Mouse (Mus musculus): ENCODE measurements at regions not wholly inside any gene's neighbourhood (a gene's known extent, or its start where the extent isn't known, plus 50 kb on each side); places are given as distances from the start of the nearest gene placed in this dataset.

DNA sequence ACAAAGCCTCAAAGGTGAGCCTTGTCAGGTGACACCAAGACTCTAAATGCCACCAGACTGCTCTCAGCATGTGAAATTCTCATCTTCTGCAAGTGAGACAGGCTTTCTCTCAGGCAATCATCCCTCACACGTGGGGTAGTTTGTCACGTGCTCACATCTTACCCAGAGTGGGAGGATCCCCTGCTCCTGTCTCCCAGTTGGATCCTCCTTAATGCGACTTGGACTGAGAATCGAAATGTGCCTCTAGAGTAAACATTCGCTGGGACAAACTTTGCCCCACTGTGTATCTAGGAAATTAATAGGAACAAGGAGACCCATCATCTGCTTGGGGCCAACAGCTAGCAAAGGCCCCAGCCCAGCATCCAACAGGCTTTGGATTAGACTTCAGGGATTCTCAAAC is 94.5 kb upstream of the Zfp703 start:
- no peak for DNase-seq (ENCODE audit: low spot score)
- H3K27me3 ChIP-seq (ENCODE audit: insufficient read depth, low read length): peaks cover 54% of the 10 kb centered on the region
- H3K9me3 ChIP-seq (replicated peaks): no peaks in the 10 kb centered on the region
- H3K4me3 ChIP-seq (ENCODE audit: low read depth, low read length): no peak overlapping the region
- no peaks in the 10 kb centered on the region for H3K4me1 ChIP-seq (ENCODE audit: insufficient read depth, low read depth, low read length)
- ATAC-seq (ENCODE audit: extremely low read depth, insufficient number of reproducible peaks, low FRiP score, poor library complexity, severe bottlenecking): no peak
- TF ChIP-seq TAL1 (conservative IDR thresholded peaks at IDR 0.05; ENCODE audit: low read depth, low read length) (no peak), GATA2 (IDR thresholded peaks at IDR 0.05; ENCODE audit: borderline replicate concordance, low read depth, low read length) (no peak), POLR2AphosphoS5 (IDR thresholded peaks at IDR 0.05; ENCODE audit: insufficient replicate concordance, low read depth, low read length) (no peak), CTCF (IDR thresholded peaks at IDR 0.05; ENCODE audit: low read depth, low read length) (no peak), GATA1 (IDR thresholded peaks at IDR 0.05; ENCODE audit: borderline replicate concordance, low read length) (no peak)
- no peaks in the 10 kb centered on the region for H3K36me3 ChIP-seq (replicated peaks)

DNA sequence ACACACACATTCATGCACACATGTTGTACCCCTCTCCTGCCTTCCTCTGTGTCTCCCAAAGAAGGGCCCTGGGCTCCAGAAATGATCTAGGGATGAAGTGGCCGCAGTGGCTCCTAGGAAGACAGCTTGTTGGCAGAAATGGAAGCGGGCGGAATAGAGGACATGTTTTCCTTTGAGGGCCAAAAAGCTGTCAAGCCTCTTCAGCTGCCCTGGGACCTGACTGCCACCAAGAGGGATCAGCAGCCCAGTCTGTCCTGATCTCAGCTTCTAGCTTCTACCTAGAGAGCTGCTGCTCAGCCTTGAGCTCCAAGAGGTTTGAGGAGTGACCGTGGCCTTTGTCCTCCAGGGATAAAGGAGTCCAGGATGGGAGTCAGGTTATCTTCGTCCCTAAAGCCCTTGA is 93.8 kb upstream of the Zfp703 start:
- Histone ChIP-seq H3K36me3 (replicated peaks) (no peaks in the 10 kb centered on the region), H3K27me3 (ENCODE audit: insufficient read depth, low read length) (peaks cover 50% of the 10 kb centered on the region), H3K4me3 (ENCODE audit: low read depth, low read length) (no peak overlapping the region), H3K4me1 (ENCODE audit: insufficient read depth, low read depth, low read length) (no peaks in the 10 kb centered on the region), H3K9me3 (replicated peaks) (no peaks in the 10 kb centered on the region)
- ATAC-seq (ENCODE audit: extremely low read depth, insufficient number of reproducible peaks, low FRiP score, poor library complexity, severe bottlenecking) (no peak), DNase-seq (ENCODE audit: low spot score) (no peak)
- TF ChIP-seq GATA1 (IDR thresholded peaks at IDR 0.05; ENCODE audit: borderline replicate concordance, low read length) (no peak), POLR2AphosphoS5 (IDR thresholded peaks at IDR 0.05; ENCODE audit: insufficient replicate concordance, low read depth, low read length) (no peak), GATA2 (IDR thresholded peaks at IDR 0.05; ENCODE audit: borderline replicate concordance, low read depth, low read length) (no peak), TAL1 (conservative IDR thresholded peaks at IDR 0.05; ENCODE audit: low read depth, low read length) (no peak), CTCF (IDR thresholded peaks at IDR 0.05; ENCODE audit: low read depth, low read length) (no peak)

DNA sequence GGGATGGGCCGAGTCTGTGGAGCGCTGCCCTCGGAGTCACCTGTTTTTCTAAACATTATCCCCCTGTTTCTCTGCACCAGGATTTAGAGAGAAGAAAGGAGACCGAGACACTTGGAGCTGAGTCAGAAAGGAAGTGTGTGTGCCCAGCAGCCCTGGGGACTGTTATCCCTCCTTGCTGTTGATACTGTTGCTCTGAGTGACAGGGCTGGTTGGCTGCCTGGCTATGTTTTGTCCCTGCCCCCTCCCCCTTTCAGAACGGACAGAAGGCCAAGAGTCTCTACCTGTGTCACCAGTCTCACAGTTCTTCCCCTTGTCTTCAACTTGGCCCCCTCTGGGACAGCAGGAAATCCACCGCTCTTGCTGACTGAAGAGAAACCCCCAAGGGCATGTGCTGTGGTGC is 93.4 kb upstream of the Zfp703 start:
- Histone ChIP-seq H3K9me3 (replicated peaks) (no peaks in the 10 kb centered on the region), H3K4me3 (ENCODE audit: low read depth, low read length) (no peak overlapping the region), H3K36me3 (replicated peaks) (no peaks in the 10 kb centered on the region), H3K4me1 (ENCODE audit: insufficient read depth, low read depth, low read length) (no peaks in the 10 kb centered on the region), H3K27me3 (ENCODE audit: insufficient read depth, low read length) (peaks cover 50% of the 10 kb centered on the region)
- ATAC-seq (ENCODE audit: extremely low read depth, insufficient number of reproducible peaks, low FRiP score, poor library complexity, severe bottlenecking) (no peak), DNase-seq (ENCODE audit: low spot score) (no peak)
- TF ChIP-seq GATA1 (IDR thresholded peaks at IDR 0.05; ENCODE audit: borderline replicate concordance, low read length) (no peak), TAL1 (conservative IDR thresholded peaks at IDR 0.05; ENCODE audit: low read depth, low read length) (no peak), POLR2AphosphoS5 (IDR thresholded peaks at IDR 0.05; ENCODE audit: insufficient replicate concordance, low read depth, low read length) (no peak), CTCF (IDR thresholded peaks at IDR 0.05; ENCODE audit: low read depth, low read length) (no peak), GATA2 (IDR thresholded peaks at IDR 0.05; ENCODE audit: borderline replicate concordance, low read depth, low read length) (no peak)

DNA sequence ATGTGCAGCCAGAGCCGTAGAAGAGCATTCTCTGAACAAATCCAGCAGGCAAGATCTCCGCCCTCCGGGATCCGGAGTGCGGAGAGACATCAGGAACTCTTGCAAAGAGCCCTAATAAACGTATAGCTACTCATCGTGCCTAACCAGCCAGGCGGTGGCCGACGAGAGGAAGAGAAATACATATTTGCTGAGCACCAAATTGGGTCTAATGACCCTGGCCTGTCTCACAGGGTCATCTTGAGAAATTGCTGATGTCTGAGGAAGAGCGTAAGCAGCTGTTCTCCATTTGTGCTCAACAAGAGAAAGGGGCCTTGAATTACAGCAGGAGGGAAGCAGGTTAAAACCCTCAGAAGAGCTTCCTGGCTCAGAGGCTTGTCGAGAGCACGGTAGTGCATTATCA is 92.8 kb upstream of the Zfp703 start:
- no peak for ATAC-seq (ENCODE audit: extremely low read depth, insufficient number of reproducible peaks, low FRiP score, poor library complexity, severe bottlenecking)
- peaks cover 49% of the 10 kb centered on the region for H3K27me3 ChIP-seq (ENCODE audit: insufficient read depth, low read length)
- TF ChIP-seq POLR2AphosphoS5 (IDR thresholded peaks at IDR 0.05; ENCODE audit: insufficient replicate concordance, low read depth, low read length): no peak
- no peak for TF ChIP-seq TAL1 (conservative IDR thresholded peaks at IDR 0.05; ENCODE audit: low read depth, low read length)
- TF ChIP-seq CTCF (IDR thresholded peaks at IDR 0.05; ENCODE audit: low read depth, low read length): no peak
- TF ChIP-seq GATA1 (IDR thresholded peaks at IDR 0.05; ENCODE audit: borderline replicate concordance, low read length): no peak
- no peak for TF ChIP-seq GATA2 (IDR thresholded peaks at IDR 0.05; ENCODE audit: borderline replicate concordance, low read depth, low read length)

GRCm38 (mm10) chr8:26885365-26885764 is 91.8 kb upstream of the Zfp703 start:
- TF ChIP-seq GATA1 (IDR thresholded peaks at IDR 0.05; ENCODE audit: borderline replicate concordance, low read length) (no peak), GATA2 (IDR thresholded peaks at IDR 0.05; ENCODE audit: borderline replicate concordance, low read depth, low read length) (no peak), POLR2AphosphoS5 (IDR thresholded peaks at IDR 0.05; ENCODE audit: insufficient replicate concordance, low read depth, low read length) (no peak), TAL1 (conservative IDR thresholded peaks at IDR 0.05; ENCODE audit: low read depth, low read length) (no peak), CTCF (IDR thresholded peaks at IDR 0.05; ENCODE audit: low read depth, low read length) (no peak)
- Histone ChIP-seq H3K27me3 (ENCODE audit: insufficient read depth, low read length) (peaks cover 48% of the 10 kb centered on the region), H3K4me1 (ENCODE audit: insufficient read depth, low read depth, low read length) (no peaks in the 10 kb centered on the region), H3K4me3 (ENCODE audit: low read depth, low read length) (no peak overlapping the region), H3K36me3 (replicated peaks) (no peaks in the 10 kb centered on the region), H3K9me3 (replicated peaks) (no peaks in the 10 kb centered on the region)
- no peak for DNase-seq (ENCODE audit: low spot score)
- ATAC-seq (ENCODE audit: extremely low read depth, insufficient number of reproducible peaks, low FRiP score, poor library complexity, severe bottlenecking): no peak

More for the DNA sequence above, 92.8 kb upstream of the Zfp703 start:
- Histone ChIP-seq H3K4me3 (ENCODE audit: low read depth, low read length) (no peak overlapping the region), H3K4me1 (ENCODE audit: insufficient read depth, low read depth, low read length) (no peaks in the 10 kb centered on the region), H3K36me3 (replicated peaks) (no peaks in the 10 kb centered on the region), H3K9me3 (replicated peaks) (no peaks in the 10 kb centered on the region)
- no peak for DNase-seq (ENCODE audit: low spot score)

DNA sequence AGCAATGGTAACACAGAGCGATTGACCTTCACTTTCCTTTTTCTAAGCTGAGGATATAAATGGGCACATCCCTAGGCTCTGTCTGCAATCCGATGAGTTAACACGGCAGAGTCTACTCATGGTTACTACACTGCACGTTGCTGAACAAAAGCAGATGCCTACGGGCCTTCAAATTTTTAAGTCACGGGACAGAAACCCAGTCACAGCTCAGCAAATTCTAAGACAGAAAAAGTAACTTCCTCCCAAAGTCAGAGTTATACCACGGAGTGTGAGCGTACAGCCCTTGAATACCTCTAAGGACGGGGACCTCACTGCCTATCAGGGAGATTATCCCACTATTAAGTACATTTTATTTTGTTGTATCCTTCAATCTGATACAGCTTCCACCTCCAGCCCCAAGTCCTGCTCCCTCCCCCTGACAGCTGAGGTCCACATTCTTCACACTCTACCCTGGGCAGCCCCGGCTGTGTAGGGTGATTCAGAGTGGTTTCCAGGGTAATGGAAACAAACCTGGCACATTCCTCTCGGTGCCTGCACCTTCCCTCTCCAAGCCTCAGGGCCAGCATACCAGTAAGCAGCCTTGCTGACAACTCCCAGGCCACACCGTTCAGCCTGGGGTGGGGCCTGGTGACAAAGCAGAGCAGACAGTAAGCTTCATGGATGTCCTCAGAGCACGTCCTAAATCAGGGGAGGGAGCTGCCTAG is 90.2 kb upstream of the Zfp703 start:
- H3K36me3 ChIP-seq (replicated peaks): no peaks in the 10 kb centered on the region
- H3K4me3 ChIP-seq (ENCODE audit: low read depth, low read length): no peak overlapping the region
- DNase-seq (ENCODE audit: low spot score) (no peak), ATAC-seq (ENCODE audit: extremely low read depth, insufficient number of reproducible peaks, low FRiP score, poor library complexity, severe bottlenecking) (no peak)
- no peaks in the 10 kb centered on the region for H3K4me1 ChIP-seq (ENCODE audit: insufficient read depth, low read depth, low read length)
- H3K27me3 ChIP-seq (ENCODE audit: insufficient read depth, low read length): peaks cover 53% of the 10 kb centered on the region
- H3K9me3 ChIP-seq (replicated peaks): no peaks in the 10 kb centered on the region
- TF ChIP-seq CTCF (IDR thresholded peaks at IDR 0.05; ENCODE audit: low read depth, low read length) (no peak), TAL1 (conservative IDR thresholded peaks at IDR 0.05; ENCODE audit: low read depth, low read length) (no peak), GATA2 (IDR thresholded peaks at IDR 0.05; ENCODE audit: borderline replicate concordance, low read depth, low read length) (no peak), GATA1 (IDR thresholded peaks at IDR 0.05; ENCODE audit: borderline replicate concordance, low read length) (no peak), POLR2AphosphoS5 (IDR thresholded peaks at IDR 0.05; ENCODE audit: insufficient replicate concordance, low read depth, low read length) (no peak)
